Mouse (Mus musculus): ENCODE measurements around the gene Pdia5.

Gene Pdia5

GRCm38 (mm10) chr16:35484526-35485233 is 6.0 kb downstream of the Pdia5 start:
- no peak for DNase-seq (ENCODE audit: low spot score in 2 of 2)

GRCm38 (mm10) chr16:35484105-35484504 is 6.6 kb downstream of the Pdia5 start:
- no peak for DNase-seq (ENCODE audit: low spot score in 2 of 2)

GRCm38 (mm10) chr16:35479301-35479700 is 11.4 kb downstream of the Pdia5 start:
- DNase-seq (ENCODE audit: low spot score in 2 of 2) = no peak

- DNase-seq (ENCODE audit: low spot score in 2 of 2) = no peak
Measured at GRCm38 (mm10) chr16:35477273-35477672, 13.4 kb downstream of the Pdia5 start.

GRCm38 (mm10) chr16:35472569-35473275 is 18.0 kb downstream of the Pdia5 start:
- no peak for DNase-seq (ENCODE audit: low spot score in 2 of 2)

GRCm38 (mm10) chr16:35471841-35472568 is 18.7 kb downstream of the Pdia5 start:
- no peak for DNase-seq (ENCODE audit: low spot score in 2 of 2)

- no peak for DNase-seq (ENCODE audit: low spot score in 2 of 2)
Measured at GRCm38 (mm10) chr16:35470983-35471382, 19.7 kb downstream of the Pdia5 start.

GRCm38 (mm10) chr16:35470096-35470495 is 20.6 kb downstream of the Pdia5 start:
- DNase-seq (ENCODE audit: low spot score in 2 of 2) = no peak

- DNase-seq (ENCODE audit: low spot score in 2 of 2) = no peak
Measured at GRCm38 (mm10) chr16:35469016-35469415, 21.7 kb downstream of the Pdia5 start.

- DNase-seq (ENCODE audit: low spot score in 2 of 2) = no peak
Measured at GRCm38 (mm10) chr16:35467044-35467443, 23.6 kb downstream of the Pdia5 start.

- DNase-seq (ENCODE audit: low spot score in 2 of 2) = no peak
Measured at GRCm38 (mm10) chr16:35465808-35466351, 24.8 kb downstream of the Pdia5 start.

GRCm38 (mm10) chr16:35464686-35465308 is 25.9 kb downstream of the Pdia5 start:
- no peak for DNase-seq (ENCODE audit: low spot score in 2 of 2)

GRCm38 (mm10) chr16:35463708-35464107 is 27.0 kb downstream of the Pdia5 start:
- DNase-seq (ENCODE audit: low spot score in 2 of 2) = no peak

GRCm38 (mm10) chr16:35462955-35463354 is 27.7 kb downstream of the Pdia5 start:
- no peak for DNase-seq (ENCODE audit: low spot score in 2 of 2)

- no peak for DNase-seq (ENCODE audit: low spot score in 2 of 2)
Measured at GRCm38 (mm10) chr16:35459584-35459983, 31.1 kb downstream of the Pdia5 start.

GRCm38 (mm10) chr16:35458297-35458696 is 32.4 kb downstream of the Pdia5 start:
- DNase-seq (ENCODE audit: low spot score in 2 of 2) = no peak

GRCm38 (mm10) chr16:35457488-35457887 is 33.2 kb downstream of the Pdia5 start:
- peak in 1 of 2 experiments; percentile 33 for DNase-seq (ENCODE audit: low spot score in 2 of 2)

GRCm38 (mm10) chr16:35457011-35457419 is 33.7 kb downstream of the Pdia5 start:
- DNase-seq (ENCODE audit: low spot score in 2 of 2) = peak in 1 of 2 experiments; percentile 26

- no peak for DNase-seq (ENCODE audit: low spot score in 2 of 2)
Measured at GRCm38 (mm10) chr16:35456305-35456704, 34.4 kb downstream of the Pdia5 start.

GRCm38 (mm10) chr16:35455822-35456221 is 34.9 kb downstream of the Pdia5 start:
- no peak for DNase-seq (ENCODE audit: low spot score in 2 of 2)

- DNase-seq (ENCODE audit: low spot score in 2 of 2) = no peak
Measured at GRCm38 (mm10) chr16:35450018-35450630, 40.5 kb downstream of the Pdia5 start.

Measured in left cerebral cortex, adult 9 months (tissue).